Mouse (Mus musculus) limb, embryonic 11.5 days (tissue): ENCODE results near the gene Acot8. TPM values are rescaled to one million over a fixed set of nuclear protein-coding genes. Genes with fewer than 3 reads are reported as not detected.
A peak's percentile ranks its signal among the peaks of the same experiment; 100 is the strongest.

Experiments used
- ATAC-seq: fragments of 200-750 bp; cut with Nextera tagmentation; 2 replicates; pipeline ENCODE4 v1.8.0; 2017; ENCODE audit warnings: low read depth; ENCODE audit not compliant: insufficient number of reproducible peaks, low FRiP score, low TSS enrichment
- DNase-seq: peaks from one replicate; pipeline ENCODE4 v3.0.0-alpha.2; 2015; ENCODE audit warnings: low spot score
- H3K27ac ChIP-seq: fragments of 300-500 bp; sonication (generic); replicated peaks from 2 replicates; pipeline ENCODE4 v1.5.1; 2014; ENCODE audit warnings: low read depth, mild to moderate bottlenecking, low read length
- H3K27me3 ChIP-seq: fragments of 300-500 bp; sonication (generic); 2 replicates; pipeline ENCODE4 v1.6.1; 2014; ENCODE audit warnings: mild to moderate bottlenecking, low read length, mixed read lengths; ENCODE audit not compliant: control insufficient read depth, insufficient read depth
- H3K36me3 ChIP-seq: fragments of 300-500 bp; sonication (generic); 2 replicates; pipeline ENCODE4 v1.6.1; 2014; ENCODE audit warnings: mild to moderate bottlenecking, low read length, moderate library complexity, mixed read lengths; ENCODE audit not compliant: control insufficient read depth, insufficient read depth
- H3K4me1 ChIP-seq: fragments of 300-500 bp; sonication (generic); 2 replicates; pipeline ENCODE4 v1.6.1; 2014; ENCODE audit warnings: low read length, mixed read lengths; ENCODE audit not compliant: control insufficient read depth, insufficient read depth
- H3K4me2 ChIP-seq: fragments of 300-500 bp; sonication (generic); 2 replicates; pipeline ENCODE4 v1.6.1; 2014; ENCODE audit warnings: low read depth, mild to moderate bottlenecking, moderate library complexity; ENCODE audit not compliant: severe bottlenecking
- H3K4me3 ChIP-seq: fragments of 300-500 bp; sonication (generic); 2 replicates; pipeline ENCODE4 v1.5.1; 2014; ENCODE audit warnings: low read depth, low read length
- H3K9ac ChIP-seq: fragments of 300-500 bp; sonication (generic); 2 replicates; pipeline ENCODE4 v1.6.1; 2014; ENCODE audit warnings: mild to moderate bottlenecking, low read length
- H3K9me3 ChIP-seq: fragments of 300-500 bp; sonication (generic); 2 replicates; pipeline ENCODE4 v1.6.1; 2016; ENCODE audit warnings: low read length; ENCODE audit not compliant: control insufficient read depth
- WGBS: fragments of 180-500 bp; shearing (Covaris S2); extraction: QIAGEN DNeasy Blood & Tissue Kit; methylation state at CpG from one replicate; pipeline ENCODE4 v1.1.7; 2014; 5-methylcytosine and 5-hydroxymethylcytosine counted together
- polyA plus RNA-seq: library from polyadenylated mRNA; unstranded; fragments of >200 nt; fragmentation: Nextera tagmentation; extraction: Ambion mirVana; gene quantifications from 2 replicates; pipeline ENCODE4 v1.2.1, GENCODE M21; 2014

Acot8 gene
- polyA plus RNA-seq, 1 experiment from 2014 or later, result 12.0 TPM

GRCm38 (mm10) chr2:164832032-164832747 is 27.5 kb upstream of the Acot8 start:
- Histone ChIP-seq H3K27me3 (no peaks in the 10 kb centered on the region), H3K4me2 (peak overlapping the region; percentile 99), H3K36me3 (peaks cover 3% of the 10 kb centered on the region; the same call in 1 of the 2 replicates), H3K4me1 (peaks cover 8% of the 10 kb centered on the region), H3K27ac (no peak overlapping the region), H3K4me3 (peak overlapping the region; percentile 67), H3K9me3 (no peaks in the 10 kb centered on the region), H3K9ac (peak overlapping the region; percentile 85; the same call in 1 of the 2 replicates)
- no peak for ATAC-seq
- DNase-seq, result no peak
- 67% methylated on average over 16 of the region's 16 CpGs for WGBS

GRCm38 (mm10) chr2:164831029-164831428 is 26.3 kb upstream of the Acot8 start:
- 82% methylated on average over 10 of the region's 10 CpGs for WGBS
- Histone ChIP-seq H3K9me3 (no peaks in the 10 kb centered on the region), H3K27me3 (no peaks in the 10 kb centered on the region), H3K4me3 (no peak overlapping the region), H3K4me2 (no peak overlapping the region), H3K36me3 (peaks cover 8% of the 10 kb centered on the region; the same call in 1 of the 2 replicates), H3K27ac (no peak overlapping the region), H3K9ac (no peak overlapping the region), H3K4me1 (peaks cover 8% of the 10 kb centered on the region)
- DNase-seq, result no peak
- no peak for ATAC-seq

GRCm38 (mm10) chr2:164829090-164829489 is 24.4 kb upstream of the Acot8 start:
- DNase-seq (no peak), ATAC-seq (no peak)
- H3K27ac ChIP-seq, result no peak overlapping the region
- no peak overlapping the region for H3K4me3 ChIP-seq
- no peaks in the 10 kb centered on the region for H3K9me3 ChIP-seq
- H3K27me3 ChIP-seq, result no peaks in the 10 kb centered on the region
- peaks cover 14% of the 10 kb centered on the region; the same call in 1 of the 2 replicates for H3K36me3 ChIP-seq
- WGBS, result 97% methylated on average over 1 of the region's 1 CpGs
- no peak overlapping the region for H3K9ac ChIP-seq
- H3K4me1 ChIP-seq, result peaks cover 2% of the 10 kb centered on the region
- no peak overlapping the region for H3K4me2 ChIP-seq

GRCm38 (mm10) chr2:164828437-164828836 is 23.8 kb upstream of the Acot8 start, which contains the start of gene Spata25:
Gene Spata25, minus strand, starts transcription at chr2:164828537.
- 0 out of 2 replicates have a peak, but pooled peaks cover 2% of the 10 kb centered on the region for H3K4me1 ChIP-seq
- H3K9me3 ChIP-seq, result no peaks in the 10 kb centered on the region

GRCm38 (mm10) chr2:164827146-164827850 is 22.6 kb upstream of the Acot8 start:
- DNase-seq (no peak), ATAC-seq (no peak)
- no peak overlapping the region for H3K9ac ChIP-seq
- no peaks in the 10 kb centered on the region for H3K9me3 ChIP-seq
- H3K4me1 ChIP-seq, result 0 out of 2 replicates have a peak, but pooled peaks cover 2% of the 10 kb centered on the region
- WGBS, result 92% methylated on average over 16 of the region's 16 CpGs
- H3K4me2 ChIP-seq, result no peak overlapping the region
- H3K4me3 ChIP-seq, result no peak overlapping the region
- peaks cover 14% of the 10 kb centered on the region; the same call in 1 of the 2 replicates for H3K36me3 ChIP-seq
- H3K27ac ChIP-seq, result no peak overlapping the region
- H3K27me3 ChIP-seq, result no peaks in the 10 kb centered on the region

More at GRCm38 (mm10) chr2:164828437-164828836, 23.8 kb upstream of the Acot8 start, which contains the start of gene Spata25:
- H3K27me3 ChIP-seq, result no peaks in the 10 kb centered on the region
- ATAC-seq (no peak), DNase-seq (no peak)
- no peak within 1 kb of the TSS for H3K4me3 ChIP-seq
- H3K36me3 ChIP-seq, result peaks cover 14% of the 10 kb centered on the region; the same call in 1 of the 2 replicates
- H3K4me2 ChIP-seq, result no peak within 1 kb of the TSS
- H3K27ac ChIP-seq, result no peak within 1 kb of the TSS
- no peak within 1 kb of the TSS for H3K9ac ChIP-seq
- 86% methylated on average over 6 of the region's 6 CpGs for WGBS

GRCm38 (mm10) chr2:164825521-164825920 is 20.8 kb upstream of the Acot8 start:
- Histone ChIP-seq H3K36me3 (peaks cover 15% of the 10 kb centered on the region; the same call in 1 of the 2 replicates), H3K9ac (no peak overlapping the region), H3K27ac (no peak overlapping the region), H3K27me3 (no peaks in the 10 kb centered on the region), H3K9me3 (no peaks in the 10 kb centered on the region), H3K4me3 (no peak overlapping the region), H3K4me2 (no peak overlapping the region), H3K4me1 (0 out of 2 replicates have a peak, but pooled peaks cover 2% of the 10 kb centered on the region)
- DNase-seq (no peak), ATAC-seq (no peak)
- 94% methylated on average over 17 of the region's 17 CpGs for WGBS

GRCm38 (mm10) chr2:164823969-164824368 is 19.3 kb upstream of the Acot8 start:
- H3K4me3 ChIP-seq, result no peak overlapping the region

GRCm38 (mm10) chr2:164823181-164823585 is 18.5 kb upstream of the Acot8 start:
- peak; percentile 55 for DNase-seq
- H3K36me3 ChIP-seq, result peaks cover 18% of the 10 kb centered on the region; the same call in 1 of the 2 replicates

More at GRCm38 (mm10) chr2:164823969-164824368, 19.3 kb upstream of the Acot8 start:
- Histone ChIP-seq H3K36me3 (peaks cover 18% of the 10 kb centered on the region; the same call in 1 of the 2 replicates), H3K27me3 (no peaks in the 10 kb centered on the region), H3K9me3 (no peaks in the 10 kb centered on the region), H3K4me2 (no peak overlapping the region), H3K27ac (no peak overlapping the region), H3K4me1 (0 out of 2 replicates have a peak, but pooled peaks cover 2% of the 10 kb centered on the region), H3K9ac (no peak overlapping the region)
- DNase-seq (no peak), ATAC-seq (no peak)
- 96% methylated on average over 4 of the region's 4 CpGs for WGBS

More at GRCm38 (mm10) chr2:164823181-164823585, 18.5 kb upstream of the Acot8 start:
- H3K9me3 ChIP-seq, result no peaks in the 10 kb centered on the region
- 3% methylated on average over 10 of the region's 10 CpGs for WGBS
- H3K4me2 ChIP-seq, result peak overlapping the region; percentile 54
- H3K9ac ChIP-seq, result peak overlapping the region; percentile 60
- H3K4me3 ChIP-seq, result peak overlapping the region; percentile 64
- H3K27me3 ChIP-seq, result no peaks in the 10 kb centered on the region
- 0 out of 2 replicates have a peak, but pooled peaks cover 2% of the 10 kb centered on the region for H3K4me1 ChIP-seq
- ATAC-seq, result peak; percentile 56
- 0 out of 2 replicates have a peak overlapping the region, but pooled peaks have one; percentile 23 for H3K27ac ChIP-seq
